Mouse (Mus musculus): ENCODE measurements around the gene Gm20388. TPM values are rescaled to one million over a fixed set of nuclear protein-coding genes. Genes with fewer than 3 reads are reported as not detected.

Gene Gm20388
- polyA plus RNA-seq, 1 experiment from 2014 or later, result 5.5 TPM

DNA sequence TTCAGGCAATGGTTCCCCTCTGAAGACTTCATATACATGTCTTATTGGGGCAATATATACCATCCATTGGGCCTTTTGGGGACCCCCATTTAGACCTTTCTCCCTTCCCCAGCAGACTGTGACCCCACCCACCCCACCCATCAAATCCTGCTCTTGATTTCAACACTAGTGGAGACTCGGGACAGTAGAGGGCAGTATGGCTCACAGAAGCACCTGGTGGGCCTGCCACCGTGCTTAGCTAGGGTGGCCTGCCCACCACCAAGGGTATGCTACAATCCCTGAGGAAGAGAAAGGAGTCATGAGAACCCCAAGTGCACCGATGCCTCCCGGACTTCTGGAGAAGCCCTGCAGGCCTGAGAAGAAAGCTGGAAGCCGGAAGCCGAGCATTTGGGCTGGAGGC, 2428.2 kb downstream of the Gm20388 start:
- Histone ChIP-seq H3K27ac (no peak overlapping the region), H3K4me1 (peaks cover 28% of the 10 kb centered on the region), H3K4me2 (no peak overlapping the region), H3K36me3 (peaks cover 4% of the 10 kb centered on the region; the same call in 1 of the 2 replicates), H3K27me3 (peaks cover 58% of the 10 kb centered on the region), H3K9me3 (no peaks in the 10 kb centered on the region), H3K4me3 (no peak overlapping the region), H3K9ac (no peak overlapping the region)
- no peak for ATAC-seq (ENCODE audit: borderline replicate concordance, extremely low read depth, low FRiP score, low TSS enrichment)
- 61% methylated on average over 6 of the region's 6 CpGs for WGBS

DNA sequence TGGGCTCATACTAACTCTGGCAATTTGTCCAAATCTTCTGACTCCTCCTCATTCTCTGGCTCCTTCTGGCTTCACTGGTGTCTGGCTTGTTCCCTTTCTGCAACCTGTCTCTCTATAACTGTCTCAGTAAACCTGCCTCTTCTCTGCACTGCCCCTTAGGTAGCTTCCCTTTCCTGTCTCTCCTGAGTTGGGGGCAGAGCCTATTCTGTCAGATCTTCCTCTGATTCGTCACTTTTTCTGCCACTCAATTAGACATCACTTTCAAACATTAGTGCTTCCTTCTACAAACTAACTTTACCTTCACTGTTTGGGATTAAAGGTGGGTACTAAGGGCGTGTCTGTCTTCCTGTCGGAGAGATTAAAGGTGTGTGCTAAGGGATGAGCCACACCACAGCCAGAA, 2430.1 kb downstream of the Gm20388 start:
- no peak overlapping the region for H3K4me2 ChIP-seq
- 86% methylated on average over 3 of the region's 3 CpGs for WGBS
- no peak overlapping the region for H3K9ac ChIP-seq
- no peak overlapping the region for H3K4me3 ChIP-seq
- ATAC-seq (ENCODE audit: borderline replicate concordance, extremely low read depth, low FRiP score, low TSS enrichment), result no peak
- no peaks in the 10 kb centered on the region for H3K36me3 ChIP-seq
- peaks cover 48% of the 10 kb centered on the region for H3K27me3 ChIP-seq
- peaks cover 34% of the 10 kb centered on the region for H3K4me1 ChIP-seq
- no peak overlapping the region for H3K27ac ChIP-seq
- no peaks in the 10 kb centered on the region for H3K9me3 ChIP-seq

DNA sequence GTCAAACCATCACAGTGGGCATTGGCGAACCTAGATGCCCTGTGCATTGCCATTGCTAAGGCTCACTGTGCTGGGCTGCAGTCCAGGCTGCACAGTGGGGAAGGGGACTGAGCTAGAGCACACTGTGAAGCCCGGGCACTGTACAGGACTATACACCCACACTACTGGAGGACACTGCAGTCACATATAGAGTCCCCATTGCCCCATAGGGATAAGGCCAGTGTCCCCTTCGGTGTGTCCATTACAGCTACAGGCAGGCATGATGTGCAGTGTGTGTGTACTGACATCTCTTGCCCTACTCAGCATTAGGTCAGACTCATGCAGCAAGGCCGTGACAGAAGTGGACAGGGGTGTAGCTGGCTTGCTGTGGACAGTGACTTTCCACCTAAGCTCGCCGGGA, 2431.1 kb downstream of the Gm20388 start:
- no peak overlapping the region for H3K9ac ChIP-seq
- H3K9me3 ChIP-seq, result no peaks in the 10 kb centered on the region
- ATAC-seq (ENCODE audit: borderline replicate concordance, extremely low read depth, low FRiP score, low TSS enrichment), result no peak; the same call in 1 of the 2 replicates
- peaks cover 42% of the 10 kb centered on the region for H3K27me3 ChIP-seq
- H3K4me3 ChIP-seq, result no peak overlapping the region
- H3K4me1 ChIP-seq, result peaks cover 25% of the 10 kb centered on the region
- no peak overlapping the region for H3K27ac ChIP-seq
- H3K36me3 ChIP-seq, result no peaks in the 10 kb centered on the region
- no peak overlapping the region for H3K4me2 ChIP-seq
- WGBS, result 80% methylated on average over 6 of the region's 6 CpGs

DNA sequence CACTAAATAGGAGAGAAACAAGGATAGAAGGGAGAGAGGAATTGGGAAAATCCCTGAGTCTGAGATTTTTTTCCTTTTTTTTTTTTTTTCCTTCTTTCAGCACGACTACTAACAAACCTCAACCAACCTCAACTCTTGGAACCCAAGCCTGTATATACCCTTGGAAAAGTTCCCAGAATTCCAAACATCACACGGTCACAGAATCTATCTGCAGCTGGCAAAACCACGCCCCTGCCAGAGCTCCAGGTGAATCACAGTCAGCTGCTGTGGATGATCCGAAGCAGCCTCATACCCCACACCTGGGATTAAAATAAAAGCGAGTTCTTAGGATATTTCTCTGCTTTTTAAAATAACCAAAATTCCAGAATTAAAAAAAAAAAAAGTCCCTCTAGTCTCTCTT, 2431.7 kb downstream of the Gm20388 start:
- WGBS, result 27% methylated on average over 5 of the region's 5 CpGs
- H3K4me3 ChIP-seq, result no peak overlapping the region
- H3K36me3 ChIP-seq, result no peaks in the 10 kb centered on the region
- H3K4me2 ChIP-seq, result peak overlapping the region; percentile 53; the same call in 1 of the 2 replicates
- ATAC-seq (ENCODE audit: borderline replicate concordance, extremely low read depth, low FRiP score, low TSS enrichment), result no peak
- H3K9ac ChIP-seq, result no peak overlapping the region
- peaks cover 24% of the 10 kb centered on the region for H3K4me1 ChIP-seq
- no peak overlapping the region for H3K27ac ChIP-seq
- peaks cover 37% of the 10 kb centered on the region for H3K27me3 ChIP-seq
- H3K9me3 ChIP-seq, result no peaks in the 10 kb centered on the region

DNA sequence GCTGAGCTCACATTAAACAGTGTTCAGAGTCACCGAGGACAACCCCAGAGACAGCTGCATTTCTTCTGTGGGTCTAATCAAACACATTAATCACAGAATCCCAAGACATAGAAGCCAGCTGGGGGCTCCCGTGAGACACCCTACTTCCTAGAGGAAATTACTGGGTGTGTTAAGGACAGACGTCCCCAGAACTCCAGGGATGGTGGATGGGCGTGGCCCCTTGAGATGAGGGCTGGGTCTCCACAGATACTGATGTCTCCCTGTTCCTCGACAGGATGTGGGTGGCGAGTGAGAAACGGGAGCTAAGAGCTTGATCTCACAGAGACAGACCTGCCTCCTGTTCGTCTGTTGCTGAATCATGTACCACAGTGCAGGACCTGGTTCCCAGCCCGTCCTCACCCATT, 2432.2 kb downstream of the Gm20388 start:
- WGBS, result 4% methylated on average over 9 of the region's 9 CpGs
- Histone ChIP-seq H3K4me3 (peak overlapping the region; percentile 18), H3K27ac (no peak overlapping the region), H3K4me2 (peak overlapping the region; percentile 53), H3K36me3 (no peaks in the 10 kb centered on the region), H3K9me3 (no peaks in the 10 kb centered on the region), H3K27me3 (peaks cover 32% of the 10 kb centered on the region), H3K9ac (no peak overlapping the region), H3K4me1 (peaks cover 24% of the 10 kb centered on the region)
- no peak for ATAC-seq (ENCODE audit: borderline replicate concordance, extremely low read depth, low FRiP score, low TSS enrichment)

DNA sequence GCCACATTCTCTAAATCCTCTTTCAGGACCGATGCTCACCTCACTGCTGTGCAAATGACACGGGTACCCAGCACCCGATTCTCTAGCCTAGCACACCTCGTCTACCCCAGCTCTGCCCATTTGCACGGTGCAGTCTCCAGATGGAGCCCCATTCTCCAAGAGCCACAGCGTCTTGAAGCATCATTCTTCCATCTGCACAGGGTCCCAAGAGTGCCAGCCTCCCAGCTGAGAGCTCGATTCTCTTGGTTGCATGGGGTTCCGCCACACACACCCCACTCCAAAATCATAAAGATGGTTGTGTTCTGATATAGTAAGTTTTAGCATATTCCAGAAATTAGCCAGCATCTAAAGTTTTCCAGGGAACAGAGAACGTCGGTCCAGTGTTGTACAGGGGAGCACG, 2432.7 kb downstream of the Gm20388 start:
- no peaks in the 10 kb centered on the region for H3K36me3 ChIP-seq
- no peak for ATAC-seq (ENCODE audit: borderline replicate concordance, extremely low read depth, low FRiP score, low TSS enrichment)
- peak overlapping the region; percentile 18 for H3K4me3 ChIP-seq
- 5% methylated on average over 11 of the region's 11 CpGs for WGBS
- peak overlapping the region; percentile 53 for H3K4me2 ChIP-seq
- 0 out of 2 replicates have a peak overlapping the region, but pooled peaks have one; percentile 29 for H3K27ac ChIP-seq
- H3K27me3 ChIP-seq, result peaks cover 27% of the 10 kb centered on the region
- H3K4me1 ChIP-seq, result peaks cover 24% of the 10 kb centered on the region
- 0 out of 2 replicates have a peak overlapping the region, but pooled peaks have one; percentile 8 for H3K9ac ChIP-seq
- no peaks in the 10 kb centered on the region for H3K9me3 ChIP-seq

DNA sequence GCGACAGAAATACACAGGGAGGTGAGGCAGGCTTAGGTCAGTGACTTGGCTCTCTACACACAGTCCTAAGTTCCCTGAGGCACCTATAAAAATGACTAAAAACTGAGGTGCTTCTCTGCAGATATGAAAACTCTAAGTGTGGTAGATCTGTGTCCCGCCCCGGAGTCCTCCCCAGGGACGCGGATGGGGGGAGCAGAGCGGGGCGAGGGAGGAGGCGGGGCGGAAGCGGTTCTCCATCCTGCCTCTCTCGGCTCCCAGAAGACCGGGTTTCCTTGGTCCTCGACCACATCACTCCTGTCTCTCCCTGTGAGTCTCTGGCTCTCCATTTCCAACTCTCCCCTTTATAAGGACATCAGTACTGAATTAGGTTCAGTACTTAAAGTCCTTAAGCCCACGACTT, 2433.1 kb downstream of the Gm20388 start:
- WGBS, result under 1% methylated on average over 14 of the region's 14 CpGs
- H3K27ac ChIP-seq, result 0 out of 2 replicates have a peak overlapping the region, but pooled peaks have one; percentile 29
- ATAC-seq (ENCODE audit: borderline replicate concordance, extremely low read depth, low FRiP score, low TSS enrichment), result no peak

DNA sequence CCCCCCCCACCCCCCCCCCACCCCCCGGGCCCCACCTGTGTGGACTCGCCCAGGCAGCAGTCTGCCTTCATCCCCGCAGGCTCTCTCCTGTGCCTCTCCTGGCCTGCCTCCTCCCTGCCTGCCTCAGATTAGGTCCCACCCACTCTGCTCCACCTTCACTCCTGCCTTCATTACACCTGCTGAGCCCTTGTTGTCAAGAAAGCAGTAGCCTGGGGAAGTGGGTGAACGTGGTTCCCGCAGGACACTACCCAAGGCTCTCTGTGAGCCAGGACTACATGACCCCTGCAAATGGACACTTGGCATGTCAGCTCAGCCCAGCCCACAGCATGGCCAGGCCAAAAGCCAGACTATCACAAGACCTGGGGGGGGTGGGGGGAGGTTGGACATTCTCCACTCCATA, 2433.6 kb downstream of the Gm20388 start:
- Histone ChIP-seq H3K27ac (peak overlapping the region; percentile 15; the same call in 1 of the 2 replicates), H3K9me3 (no peaks in the 10 kb centered on the region), H3K4me1 (peaks cover 24% of the 10 kb centered on the region), H3K9ac (no peak overlapping the region), H3K4me3 (no peak overlapping the region), H3K36me3 (no peaks in the 10 kb centered on the region), H3K4me2 (peak overlapping the region; percentile 53), H3K27me3 (peaks cover 30% of the 10 kb centered on the region)
- ATAC-seq (ENCODE audit: borderline replicate concordance, extremely low read depth, low FRiP score, low TSS enrichment), result peak; percentile 77; the same call in 1 of the 2 replicates
- WGBS, result 2% methylated on average over 2 of the region's 5 CpGs

More for the DNA sequence above, 2433.1 kb downstream of the Gm20388 start:
- Histone ChIP-seq H3K4me2 (peak overlapping the region; percentile 53), H3K27me3 (peaks cover 26% of the 10 kb centered on the region), H3K4me3 (peak overlapping the region; percentile 18), H3K36me3 (no peaks in the 10 kb centered on the region), H3K4me1 (peaks cover 24% of the 10 kb centered on the region), H3K9ac (peak overlapping the region; percentile 8; the same call in 1 of the 2 replicates), H3K9me3 (no peaks in the 10 kb centered on the region)

DNA sequence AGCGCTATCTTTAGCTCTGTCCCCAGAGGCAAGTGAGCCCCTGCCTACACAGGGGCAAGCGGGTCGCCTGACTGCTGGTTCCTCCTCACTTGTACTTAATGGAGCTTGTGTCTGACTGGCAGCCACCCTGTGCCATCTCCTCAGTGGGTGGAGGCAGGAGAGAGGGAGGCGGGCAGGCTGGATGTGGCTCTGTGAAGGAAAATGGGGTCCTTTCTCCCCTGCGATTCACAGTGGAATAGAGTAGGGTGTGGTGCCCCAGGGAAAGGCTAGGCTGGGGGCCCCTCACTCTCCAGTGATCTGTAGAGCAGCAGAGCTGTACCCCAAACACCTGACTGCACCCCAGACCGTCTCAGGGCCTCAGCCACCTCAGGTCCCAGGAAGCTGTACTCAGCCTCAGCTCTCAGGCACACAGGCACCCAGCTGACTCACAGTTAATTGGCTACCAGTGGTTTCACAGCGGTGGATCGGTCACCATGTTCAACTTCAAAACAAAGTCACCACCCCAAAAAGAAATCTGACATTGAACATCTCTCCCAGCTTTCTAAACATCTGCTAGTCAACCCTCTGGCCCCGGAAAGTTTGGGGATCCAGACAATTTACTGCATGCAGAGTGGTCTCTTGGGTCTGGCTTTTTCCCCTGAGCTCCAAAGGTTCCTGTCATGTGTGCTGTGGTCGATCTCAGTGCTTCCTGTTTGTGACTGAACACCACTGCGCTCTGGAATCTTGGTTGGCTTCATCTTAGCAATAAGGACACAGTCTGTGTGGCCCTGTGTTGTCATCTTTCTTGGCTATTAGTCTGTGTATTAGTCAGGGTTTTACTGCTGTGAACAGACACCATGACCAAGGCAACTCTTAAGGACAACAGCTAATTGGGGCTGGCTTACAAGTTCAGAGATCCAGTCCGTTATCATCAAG, 2434.8 kb downstream of the Gm20388 start:
- Histone ChIP-seq H3K36me3 (no peaks in the 10 kb centered on the region), H3K27ac (no peak overlapping the region), H3K4me2 (no peak overlapping the region), H3K27me3 (peaks cover 41% of the 10 kb centered on the region), H3K4me1 (peaks cover 24% of the 10 kb centered on the region), H3K9me3 (no peaks in the 10 kb centered on the region), H3K4me3 (no peak overlapping the region), H3K9ac (no peak overlapping the region)
- ATAC-seq (ENCODE audit: borderline replicate concordance, extremely low read depth, low FRiP score, low TSS enrichment), result no peak
- 55% methylated on average over 12 of the region's 12 CpGs for WGBS

DNA sequence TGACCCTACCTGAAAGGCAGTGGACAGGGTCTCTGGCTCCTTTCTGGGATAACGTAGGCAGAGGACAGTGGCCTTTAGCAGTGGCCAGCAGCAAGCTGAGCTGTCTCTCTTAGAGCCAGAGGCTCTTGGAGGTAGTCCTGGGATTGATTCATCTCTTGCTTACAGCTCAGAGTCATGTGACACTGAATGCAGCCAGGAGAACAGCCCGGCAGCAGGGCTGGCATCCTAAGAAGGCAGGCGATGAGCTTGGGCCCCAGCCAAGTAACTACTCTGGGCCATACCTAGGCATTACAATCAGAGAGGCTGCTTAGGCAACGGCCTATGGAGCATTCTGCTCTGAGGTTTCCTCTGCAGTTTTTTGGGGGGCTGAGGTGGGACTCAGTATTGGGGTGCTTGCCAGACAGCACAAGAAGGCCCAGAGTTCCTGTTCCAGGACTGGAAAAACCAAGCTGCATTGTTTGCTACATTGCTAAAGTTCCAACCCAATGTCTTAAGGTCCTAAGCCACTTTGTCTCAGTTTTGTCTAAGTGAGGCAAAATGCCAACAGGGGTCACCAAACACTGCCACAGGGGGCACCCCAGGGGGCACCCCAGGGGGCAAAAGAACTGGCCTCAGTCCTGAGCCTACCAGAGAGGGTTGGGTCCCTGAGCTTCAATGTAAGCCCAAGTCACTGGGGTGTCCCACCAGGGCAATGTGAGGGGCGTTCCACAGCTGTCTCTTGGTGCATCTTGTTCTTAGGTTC, 2437.3 kb downstream of the Gm20388 start:
- WGBS, result 59% methylated on average over 5 of the region's 5 CpGs
- Histone ChIP-seq H3K27ac (no peak overlapping the region), H3K4me2 (no peak overlapping the region), H3K4me1 (peaks cover 18% of the 10 kb centered on the region), H3K9me3 (no peaks in the 10 kb centered on the region), H3K27me3 (peaks cover 50% of the 10 kb centered on the region), H3K9ac (no peak overlapping the region), H3K4me3 (no peak overlapping the region), H3K36me3 (no peaks in the 10 kb centered on the region)
- no peak for ATAC-seq (ENCODE audit: borderline replicate concordance, extremely low read depth, low FRiP score, low TSS enrichment)

DNA sequence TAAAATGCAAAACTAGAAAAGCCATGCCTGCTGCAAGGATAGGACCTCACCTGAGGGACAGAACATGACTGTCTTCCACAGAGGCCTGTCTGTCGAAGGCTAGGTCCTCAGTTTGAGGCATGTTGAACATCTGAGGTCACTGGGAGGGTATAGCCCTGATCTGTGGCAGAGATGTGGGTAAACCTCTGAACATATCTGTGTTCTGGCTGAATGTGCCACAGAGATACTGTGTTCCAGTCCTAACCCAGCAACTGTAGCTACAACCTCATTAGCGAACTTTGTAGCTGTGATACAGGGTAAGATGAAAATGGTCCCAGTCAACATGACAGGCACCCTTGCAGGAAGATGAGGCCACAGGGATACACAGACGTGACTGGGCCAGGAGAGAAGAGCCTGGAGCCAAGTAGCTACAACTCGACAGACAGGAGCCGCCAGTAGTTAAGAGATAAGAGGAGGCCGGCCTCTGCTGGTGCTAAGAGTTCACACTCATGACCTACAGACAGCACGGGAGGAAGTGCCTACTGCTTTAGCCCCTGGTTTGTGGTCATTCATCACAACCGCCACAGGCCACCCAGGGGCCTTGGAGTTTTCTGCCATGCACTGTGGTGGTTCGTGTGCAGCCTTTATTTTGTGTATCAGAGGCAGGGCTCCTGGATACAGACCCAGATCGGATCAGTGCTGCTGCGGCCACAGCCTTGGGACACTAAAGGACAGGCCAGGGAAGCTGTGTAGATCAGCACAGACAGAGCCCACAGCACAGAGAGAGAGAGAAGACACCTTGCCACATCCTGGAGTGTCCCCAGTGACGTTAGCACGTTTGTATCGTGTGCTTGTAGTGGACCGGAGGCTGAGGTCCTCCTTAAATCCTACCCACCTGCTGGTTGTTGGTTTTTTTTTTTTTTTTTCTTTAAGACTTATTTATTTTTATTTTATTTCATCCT, 2439.0 kb downstream of the Gm20388 start:
- no peak overlapping the region for H3K27ac ChIP-seq
- H3K9me3 ChIP-seq, result no peaks in the 10 kb centered on the region
- peaks cover 40% of the 10 kb centered on the region for H3K27me3 ChIP-seq
- H3K9ac ChIP-seq, result no peak overlapping the region
- H3K4me2 ChIP-seq, result no peak overlapping the region
- no peak for ATAC-seq (ENCODE audit: borderline replicate concordance, extremely low read depth, low FRiP score, low TSS enrichment)
- 18% methylated on average over 15 of the region's 15 CpGs for WGBS
- H3K4me3 ChIP-seq, result no peak overlapping the region
- H3K4me1 ChIP-seq, result peaks cover 3% of the 10 kb centered on the region; the same call in 1 of the 2 replicates
- no peaks in the 10 kb centered on the region for H3K36me3 ChIP-seq

Measured in lung, embryonic 15.5 days (tissue).